In genomic region chr2:126875516-126875835, GRCm38 (mm10) we compare ENCODE assay signal across 8 mouse cellular contexts. TPM values are rescaled to one million over a fixed set of nuclear protein-coding genes. Genes with fewer than 3 reads are reported as not detected.
DNase-seq lines count a peak whose midpoint lies in the region; ATAC-seq and TF ChIP-seq lines count a peak whose summit lies in the region.

No protein-coding gene starts in this region.

- H3K4me2 ChIP-seq in neural tube, embryonic 11.5 days (ENCODE audit: low read depth): peak overlapping the region; percentile 63

- TF ChIP-seq POLR2A in testis, adult 2 months (IDR thresholded peaks at IDR 0.05; ENCODE audit: control insufficient read depth, low read depth, low read length): no peak; the same call in 1 of the 2 replicates

- peak overlapping the region; percentile 91 for H3K9ac ChIP-seq in neural tube, embryonic 11.5 days (ENCODE audit: low read length)

- H3K27me3 ChIP-seq in neural tube, embryonic 11.5 days (ENCODE audit: control insufficient read depth, insufficient read depth, low read length): no peaks in the 10 kb centered on the region
- H3K27me3 ChIP-seq in megakaryocyte, embryonic 14.5 days (replicated peaks): no peaks in the 10 kb centered on the region
- no peaks in the 10 kb centered on the region for H3K27me3 ChIP-seq in testis, adult 2 months (ENCODE audit: control insufficient read depth, insufficient read depth, low read length)

- WGBS in neural tube, embryonic 11.5 days: under 1% methylated on average over 18 of the region's 18 CpGs

- peak; percentile 60 for ATAC-seq in neural tube, embryonic 11.5 days (ENCODE audit: insufficient read depth, low FRiP score, low TSS enrichment)
- peak; percentile 51 for ATAC-seq in erythroblast, adult 5-6 weeks (replicated peaks; ENCODE audit: low FRiP score, poor library complexity, severe bottlenecking)

- no peak for TF ChIP-seq CTCF in testis, adult 2 months (IDR thresholded peaks at IDR 0.05; ENCODE audit: control insufficient read depth, insufficient read depth, insufficient replicate concordance, low read depth, low read length)

- H3K4me1 ChIP-seq in neural tube, embryonic 11.5 days (ENCODE audit: control insufficient read depth, insufficient read depth, low read length): peaks cover 3% of the 10 kb centered on the region; the same call in 1 of the 2 replicates
- H3K4me1 ChIP-seq in megakaryocyte, embryonic 14.5 days: peaks cover 42% of the 10 kb centered on the region
- no peaks in the 10 kb centered on the region for H3K4me1 ChIP-seq in testis, adult 2 months (ENCODE audit: control insufficient read depth, insufficient read depth, low read length)

- peak overlapping the region; percentile 93 for H3K27ac ChIP-seq in neural tube, embryonic 11.5 days (ENCODE audit: low read depth, low read length)
- peak overlapping the region; percentile 86 for H3K27ac ChIP-seq in testis, adult 2 months (ENCODE audit: control insufficient read depth, insufficient read depth, low read depth, low read length)

- DNase-seq in neural tube, embryonic 11.5 days (ENCODE audit: low spot score): peak; percentile 59
- DNase-seq in neural tube, embryonic 10.5 days (ENCODE audit: extremely low spot score, low spot score): no peak
- DNase-seq in adrenal gland, postnatal 25 days: peak; percentile 41
- DNase-seq in heart, postnatal 4 days: peak; percentile 44
- DNase-seq in layer of hippocampus, postnatal 36 days: peak; percentile 32 to 37

- no peaks in the 10 kb centered on the region for H3K9me3 ChIP-seq in neural tube, embryonic 11.5 days (ENCODE audit: control insufficient read depth, low read length)
- H3K9me3 ChIP-seq in megakaryocyte, embryonic 14.5 days: no peaks in the 10 kb centered on the region

- no peaks in the 10 kb centered on the region for H3K36me3 ChIP-seq in neural tube, embryonic 11.5 days (ENCODE audit: control insufficient read depth, insufficient read depth, low read length)
- H3K36me3 ChIP-seq in megakaryocyte, embryonic 14.5 days (replicated peaks; ENCODE audit: low read length): no peaks in the 10 kb centered on the region
- H3K36me3 ChIP-seq in testis, adult 2 months (ENCODE audit: control insufficient read depth, insufficient read depth, low read length): no peaks in the 10 kb centered on the region

- peak overlapping the region; percentile 84 for H3K4me3 ChIP-seq in neural tube, embryonic 11.5 days (ENCODE audit: low read depth, low read length)
- H3K4me3 ChIP-seq in megakaryocyte, embryonic 14.5 days (replicated peaks): peak overlapping the region; percentile 99
- H3K4me3 ChIP-seq in testis, adult 2 months (ENCODE audit: control insufficient read depth, low read depth, low read length): peak overlapping the region; percentile 89

RNA-seq across cellular contexts. Expression of gene Trpm7, which starts 0.6 kb away (rescaled TPM):
- polyA plus RNA-seq in neural tube, embryonic 11.5 days (2014; fragmentation: Nextera tagmentation; extraction: Ambion mirVana): 36.1 and 36.4 TPM in 2 replicates
- total RNA-seq in adrenal gland, postnatal 25 days (2021): 47.1 and 54.7 TPM in 2 replicates
- 22.2 and 51.7 TPM in 2 replicates for total RNA-seq in erythroblast, adult 5-6 weeks (2015; ENCODE audit: low replicate concordance)
- total RNA-seq in erythroblast, adult 5-6 weeks (2017; ENCODE audit: low replicate concordance): 22.9 and 24.1 TPM in 2 replicates
- total RNA-seq in heart, postnatal 4 days (2021): 10 to 100 TPM; 56.5 to 62.5 TPM
- total RNA-seq in layer of hippocampus, postnatal 36 days (2021): 10 to 100 TPM; 42.6 to 43.0 TPM
- polyA plus RNA-seq in megakaryocyte, embryonic 14.5 days (2012; ENCODE audit: insufficient read depth, low replicate concordance): 0.63 and 1.3 TPM in 2 replicates
- polyA plus RNA-seq in testis, adult 2 months (2012; rRNA removed): 3.1 and 6.2 TPM in 2 replicates

RNA-seq across cellular contexts. Expression of gene Sppl2a, which starts 57.6 kb away (rescaled TPM):
- 33.6 and 34.5 TPM in 2 replicates for polyA plus RNA-seq in neural tube, embryonic 11.5 days (2014; fragmentation: Nextera tagmentation; extraction: Ambion mirVana)
- total RNA-seq in adrenal gland, postnatal 25 days (2021): 91.0 and 92.7 TPM in 2 replicates
- 18.8 and 19.6 TPM in 2 replicates for total RNA-seq in erythroblast, adult 5-6 weeks (2015; ENCODE audit: low replicate concordance)
- total RNA-seq in erythroblast, adult 5-6 weeks (2017; ENCODE audit: low replicate concordance): 18.1 and 23.4 TPM in 2 replicates
- 10 to 100 TPM; 43.5 to 49.9 TPM for total RNA-seq in heart, postnatal 4 days (2021)
- total RNA-seq in layer of hippocampus, postnatal 36 days (2021): 10 to 100 TPM; 30.2 to 35.2 TPM
- polyA plus RNA-seq in megakaryocyte, embryonic 14.5 days (2012; ENCODE audit: insufficient read depth, low replicate concordance): 1.1 and 1.7 TPM in 2 replicates
- polyA plus RNA-seq in testis, adult 2 months (2012; rRNA removed): 13.8 and 19.8 TPM in 2 replicates
